Mouse (Mus musculus): ENCODE measurements around the gene Engase. TPM values are rescaled to one million over a fixed set of nuclear protein-coding genes. Genes with fewer than 3 reads are reported as not detected.

Gene Engase
- polyA plus RNA-seq, 1 experiment from 2014 or later: 8.8 TPM

DNA sequence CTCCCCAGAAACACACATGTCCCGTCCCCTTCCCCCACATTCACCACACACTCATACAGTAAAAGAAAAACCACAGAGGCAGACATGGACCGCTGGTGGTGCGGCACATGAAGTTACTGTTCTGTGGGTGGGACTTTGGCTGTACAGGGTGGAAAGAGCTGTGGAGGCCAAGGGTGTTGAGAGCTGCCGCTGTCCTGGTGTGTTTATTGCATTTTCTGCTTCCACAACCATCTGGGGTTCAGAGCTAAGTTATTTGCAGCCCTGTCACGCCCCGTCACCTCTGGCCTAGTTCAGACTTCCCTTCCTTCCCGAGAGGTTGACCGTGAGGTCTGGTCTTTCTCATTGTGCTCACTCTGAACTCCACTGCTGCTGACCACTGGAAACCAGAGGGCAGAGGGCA is 17.6 kb upstream of the Engase start:
- Histone ChIP-seq H3K36me3 (no peaks in the 10 kb centered on the region), H3K27me3 (no peaks in the 10 kb centered on the region), H3K4me2 (no peak overlapping the region), H3K9ac (no peak overlapping the region), H3K27ac (peak overlapping the region; percentile 2; the same call in 1 of the 2 replicates), H3K4me3 (replicated peaks) (no peak overlapping the region), H3K9me3 (replicated peaks) (no peaks in the 10 kb centered on the region), H3K4me1 (replicated peaks) (peaks cover 5% of the 10 kb centered on the region)
- ATAC-seq (ENCODE audit: low read depth): peak; percentile 62; the same call in 1 of the 2 replicates
- no peak for DNase-seq
- WGBS (ENCODE audit: insufficient replicate concordance): 16% methylated on average over 8 of the region's 8 CpGs

DNA sequence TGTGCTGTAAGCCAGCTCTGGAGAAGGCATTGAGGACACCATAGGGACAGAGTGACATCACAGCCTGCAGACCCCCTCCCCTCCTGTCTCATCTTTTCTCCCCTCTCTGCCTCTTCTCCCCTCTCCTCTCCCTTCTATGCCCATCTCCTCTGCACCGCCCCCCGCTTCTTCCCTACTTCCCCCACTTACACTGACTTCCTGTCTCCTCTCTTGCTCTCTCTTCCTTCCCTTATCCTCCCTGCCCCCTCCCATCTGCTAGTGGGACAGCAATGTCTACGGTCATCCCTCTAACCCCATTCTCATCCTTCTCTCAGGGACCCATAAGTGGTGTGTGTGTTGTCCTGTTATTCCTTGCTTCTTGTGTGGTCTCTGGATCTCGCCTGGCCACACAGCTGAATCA is 17.1 kb upstream of the Engase start:
- no peak; the same call in 1 of the 2 replicates for ATAC-seq (ENCODE audit: low read depth)
- Histone ChIP-seq H3K4me2 (no peak overlapping the region), H3K27me3 (no peaks in the 10 kb centered on the region), H3K4me3 (replicated peaks) (no peak overlapping the region), H3K9ac (no peak overlapping the region), H3K27ac (peak overlapping the region; percentile 2; the same call in 1 of the 2 replicates), H3K9me3 (replicated peaks) (no peaks in the 10 kb centered on the region), H3K4me1 (replicated peaks) (peaks cover 5% of the 10 kb centered on the region), H3K36me3 (no peaks in the 10 kb centered on the region)
- 37% methylated on average over 3 of the region's 4 CpGs for WGBS (ENCODE audit: insufficient replicate concordance)
- DNase-seq: no peak

DNA sequence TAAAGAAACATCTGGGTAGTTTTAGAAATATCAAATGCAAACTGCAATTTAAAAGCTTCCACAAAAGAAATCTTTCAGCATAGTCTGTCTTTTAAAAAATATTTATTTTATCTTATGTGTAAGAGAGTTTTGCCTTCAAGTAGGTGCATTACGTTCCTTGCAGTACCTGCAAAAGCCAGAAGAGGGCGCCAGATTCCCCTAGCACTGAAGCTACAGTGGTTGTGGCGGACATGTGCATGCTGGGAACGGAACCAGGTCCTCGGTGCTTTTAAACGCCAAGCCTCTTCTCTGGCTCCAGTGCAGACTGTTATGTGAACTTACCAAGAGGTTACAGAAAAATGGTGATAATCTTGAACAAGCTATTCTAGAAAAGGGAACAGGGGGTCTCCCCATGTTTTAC is 16.3 kb upstream of the Engase start:
- ATAC-seq (ENCODE audit: low read depth) (no peak), DNase-seq (peak; percentile 21)
- no peaks in the 10 kb centered on the region for H3K36me3 ChIP-seq
- WGBS (ENCODE audit: insufficient replicate concordance): 50% methylated on average over 6 of the region's 6 CpGs
- H3K27ac ChIP-seq: no peak overlapping the region
- H3K27me3 ChIP-seq: no peaks in the 10 kb centered on the region
- peaks cover 5% of the 10 kb centered on the region for H3K4me1 ChIP-seq (replicated peaks)
- no peak overlapping the region for H3K4me2 ChIP-seq
- H3K9me3 ChIP-seq (replicated peaks): no peaks in the 10 kb centered on the region
- no peak overlapping the region for H3K9ac ChIP-seq
- no peak overlapping the region for H3K4me3 ChIP-seq (replicated peaks)

DNA sequence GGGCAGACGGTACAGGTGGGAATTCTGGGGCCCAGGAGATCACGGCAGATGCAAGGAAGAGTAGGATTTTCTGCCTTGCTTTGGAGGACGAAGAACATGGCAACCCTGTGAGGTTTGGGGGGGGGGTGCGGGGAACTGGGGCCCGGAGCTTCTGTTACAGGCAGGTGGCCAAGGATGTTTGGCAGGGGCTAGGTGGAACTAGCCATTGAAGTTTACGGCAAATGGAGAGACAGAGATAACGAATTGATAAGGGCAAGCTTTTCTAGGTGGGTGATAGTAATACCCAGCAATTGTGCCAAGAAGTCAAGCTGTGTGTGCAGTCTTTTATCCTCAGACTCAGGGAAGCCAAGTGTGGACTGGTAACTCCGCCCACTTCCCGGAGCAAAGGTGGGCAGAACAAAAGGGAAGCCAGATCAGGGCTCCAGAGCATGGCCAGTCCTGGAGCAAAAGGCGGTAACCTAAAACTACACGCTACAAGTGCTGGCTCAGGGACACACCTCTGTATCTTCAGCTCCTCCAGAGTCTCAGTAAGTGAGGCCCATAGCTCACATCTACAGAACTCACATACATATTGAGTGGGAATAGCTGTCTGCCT is 9.1 kb upstream of the Engase start:
- Histone ChIP-seq H3K4me2 (no peak overlapping the region), H3K4me3 (replicated peaks) (no peak overlapping the region), H3K9me3 (replicated peaks) (no peaks in the 10 kb centered on the region), H3K9ac (no peak overlapping the region), H3K36me3 (no peaks in the 10 kb centered on the region), H3K27me3 (no peaks in the 10 kb centered on the region), H3K27ac (no peak overlapping the region), H3K4me1 (replicated peaks) (peaks cover 29% of the 10 kb centered on the region)
- DNase-seq: no peak
- WGBS (ENCODE audit: insufficient replicate concordance): 46% methylated on average over 11 of the region's 11 CpGs
- no peak for ATAC-seq (ENCODE audit: low read depth)

DNA sequence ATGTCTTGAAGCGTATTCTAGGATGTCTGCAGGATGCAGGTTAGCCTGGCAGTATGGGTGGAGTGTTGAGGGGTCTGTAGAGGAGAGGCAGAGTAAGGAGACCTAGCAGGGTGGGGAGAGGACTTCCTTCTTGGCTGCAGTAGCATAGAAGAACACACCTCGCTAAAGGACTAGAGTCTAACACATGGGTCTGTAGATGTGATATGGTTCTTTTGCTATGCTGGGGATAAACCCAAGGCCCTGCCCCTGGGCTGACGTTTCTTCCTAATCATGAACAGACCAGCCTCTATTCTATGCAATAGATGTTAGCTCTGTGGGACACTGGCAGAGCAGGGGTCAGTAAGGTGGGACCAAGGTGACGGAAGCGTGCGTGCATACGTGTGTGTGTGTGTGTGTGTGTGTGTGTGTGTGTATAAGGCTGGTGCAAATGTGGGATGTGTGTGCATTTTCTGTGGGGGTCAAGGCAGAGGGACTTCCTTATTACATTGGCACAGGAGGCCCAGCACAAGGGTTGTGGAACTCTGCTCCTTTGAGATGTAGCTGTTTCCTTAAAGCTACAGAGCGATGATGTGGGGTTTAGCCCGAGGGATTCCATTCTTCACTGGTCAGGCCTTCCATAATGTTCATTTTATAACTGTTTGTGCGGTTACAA is 7.0 kb upstream of the Engase start:
- peak overlapping the region; percentile 73 for H3K27ac ChIP-seq
- H3K4me3 ChIP-seq (replicated peaks): no peak overlapping the region
- no peak for DNase-seq
- H3K9ac ChIP-seq: peak overlapping the region; percentile 26; the same call in 1 of the 2 replicates
- 66% methylated on average over 10 of the region's 10 CpGs for WGBS (ENCODE audit: insufficient replicate concordance)
- no peak for ATAC-seq (ENCODE audit: low read depth)
- H3K4me1 ChIP-seq (replicated peaks): peaks cover 50% of the 10 kb centered on the region
- H3K27me3 ChIP-seq: no peaks in the 10 kb centered on the region
- no peaks in the 10 kb centered on the region for H3K9me3 ChIP-seq (replicated peaks)
- H3K36me3 ChIP-seq: no peaks in the 10 kb centered on the region
- peak overlapping the region; percentile 28; the same call in 1 of the 2 replicates for H3K4me2 ChIP-seq

DNA sequence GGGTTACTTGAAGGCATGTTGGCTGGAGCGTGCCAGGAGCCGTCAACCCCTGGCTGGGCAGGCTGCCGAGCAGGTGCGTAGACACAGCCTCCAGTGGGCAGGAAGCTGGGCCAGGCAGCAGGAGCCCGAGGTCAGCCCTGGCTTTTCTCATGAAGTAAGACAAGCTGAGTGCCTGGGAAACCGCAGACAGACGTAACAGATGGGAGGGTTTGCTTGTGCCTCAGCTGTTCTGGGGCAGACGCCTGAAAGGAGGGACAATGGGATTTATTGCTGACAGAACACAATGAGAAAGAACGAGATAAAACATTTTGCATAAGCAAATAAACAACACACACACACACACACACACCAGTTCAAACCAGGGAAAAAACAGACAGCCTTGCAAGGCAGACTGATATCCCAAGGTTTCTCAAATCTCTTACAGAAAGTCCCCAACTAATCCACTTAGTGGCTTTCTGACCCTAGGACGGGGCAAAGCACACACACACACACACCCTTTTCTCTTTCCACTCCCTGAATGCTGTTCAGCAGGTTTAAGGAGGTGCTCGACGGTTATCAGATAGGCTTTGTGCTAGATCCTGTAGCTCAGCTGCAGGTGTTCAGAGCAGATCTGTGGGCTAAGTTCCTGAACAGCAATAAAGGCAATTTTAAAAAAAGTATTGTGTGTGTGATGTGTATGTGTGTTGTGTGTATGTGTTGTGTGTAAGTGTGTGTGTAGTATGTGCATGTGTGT is 6.2 kb upstream of the Engase start:
- Histone ChIP-seq H3K9me3 (replicated peaks) (no peaks in the 10 kb centered on the region), H3K27me3 (no peaks in the 10 kb centered on the region), H3K36me3 (no peaks in the 10 kb centered on the region), H3K4me2 (peak overlapping the region; percentile 28), H3K9ac (peak overlapping the region; percentile 26; the same call in 1 of the 2 replicates), H3K4me3 (replicated peaks) (no peak overlapping the region), H3K27ac (peak overlapping the region; percentile 73), H3K4me1 (replicated peaks) (peaks cover 56% of the 10 kb centered on the region)
- 18% methylated on average over 12 of the region's 12 CpGs for WGBS (ENCODE audit: insufficient replicate concordance)
- peak; percentile 83 for ATAC-seq (ENCODE audit: low read depth)
- DNase-seq: peak; percentile 32

DNA sequence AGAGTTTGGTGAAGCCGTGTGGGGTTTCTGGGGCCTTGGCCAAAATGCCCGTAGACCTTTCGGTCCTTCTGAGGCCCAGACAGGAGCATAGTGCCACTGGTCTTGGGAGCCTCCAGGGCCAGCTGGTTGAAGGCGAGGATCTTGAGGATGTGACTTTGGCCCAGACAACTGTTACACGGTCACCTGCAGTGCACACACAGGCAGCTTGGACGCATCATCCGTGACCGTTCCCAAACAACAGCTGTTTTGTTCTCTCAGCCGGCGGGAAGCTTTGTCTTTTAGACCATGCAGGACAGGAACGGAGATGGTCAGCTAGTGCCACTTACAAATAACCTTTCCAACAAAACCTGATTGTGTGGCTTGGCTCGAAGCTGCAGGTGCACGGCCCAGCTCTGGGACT is 5.0 kb upstream of the Engase start:
- Histone ChIP-seq H3K36me3 (no peaks in the 10 kb centered on the region), H3K4me3 (replicated peaks) (no peak overlapping the region), H3K9ac (no peak overlapping the region), H3K9me3 (replicated peaks) (no peaks in the 10 kb centered on the region), H3K4me2 (no peak overlapping the region), H3K27ac (no peak overlapping the region), H3K4me1 (replicated peaks) (peaks cover 66% of the 10 kb centered on the region), H3K27me3 (no peaks in the 10 kb centered on the region)
- DNase-seq (no peak), ATAC-seq (ENCODE audit: low read depth) (no peak)
- 93% methylated on average over 13 of the region's 13 CpGs for WGBS (ENCODE audit: insufficient replicate concordance)

DNA sequence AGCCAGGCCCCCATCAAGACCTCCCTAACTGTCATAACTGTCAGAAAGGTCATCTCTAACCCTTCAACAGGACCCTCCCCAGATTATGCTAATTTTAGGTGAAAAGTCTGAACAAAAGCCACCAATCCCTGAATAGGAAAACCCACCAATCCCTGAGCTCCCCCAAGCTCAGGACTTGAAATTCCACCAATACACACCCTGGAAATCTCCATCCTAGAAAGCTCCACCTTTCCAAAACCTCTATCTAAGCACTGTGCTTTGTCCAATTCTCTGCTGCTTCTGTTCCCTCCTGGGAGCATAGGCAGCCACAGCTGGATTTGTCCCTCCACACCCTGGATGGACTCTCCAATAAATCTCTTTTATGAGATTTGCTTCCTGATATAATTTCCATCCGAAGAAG is 3.5 kb upstream of the Engase start:
- no peaks in the 10 kb centered on the region for H3K36me3 ChIP-seq
- H3K4me3 ChIP-seq (replicated peaks): no peak overlapping the region
- 70% methylated on average over 1 of the region's 1 CpGs for WGBS (ENCODE audit: insufficient replicate concordance)
- peaks cover 68% of the 10 kb centered on the region for H3K4me1 ChIP-seq (replicated peaks)
- H3K27ac ChIP-seq: peak overlapping the region; percentile 67
- no peaks in the 10 kb centered on the region for H3K9me3 ChIP-seq (replicated peaks)
- H3K27me3 ChIP-seq: no peaks in the 10 kb centered on the region
- no peak for ATAC-seq (ENCODE audit: low read depth)
- no peak for DNase-seq
- H3K9ac ChIP-seq: no peak overlapping the region
- H3K4me2 ChIP-seq: peak overlapping the region; percentile 33

DNA sequence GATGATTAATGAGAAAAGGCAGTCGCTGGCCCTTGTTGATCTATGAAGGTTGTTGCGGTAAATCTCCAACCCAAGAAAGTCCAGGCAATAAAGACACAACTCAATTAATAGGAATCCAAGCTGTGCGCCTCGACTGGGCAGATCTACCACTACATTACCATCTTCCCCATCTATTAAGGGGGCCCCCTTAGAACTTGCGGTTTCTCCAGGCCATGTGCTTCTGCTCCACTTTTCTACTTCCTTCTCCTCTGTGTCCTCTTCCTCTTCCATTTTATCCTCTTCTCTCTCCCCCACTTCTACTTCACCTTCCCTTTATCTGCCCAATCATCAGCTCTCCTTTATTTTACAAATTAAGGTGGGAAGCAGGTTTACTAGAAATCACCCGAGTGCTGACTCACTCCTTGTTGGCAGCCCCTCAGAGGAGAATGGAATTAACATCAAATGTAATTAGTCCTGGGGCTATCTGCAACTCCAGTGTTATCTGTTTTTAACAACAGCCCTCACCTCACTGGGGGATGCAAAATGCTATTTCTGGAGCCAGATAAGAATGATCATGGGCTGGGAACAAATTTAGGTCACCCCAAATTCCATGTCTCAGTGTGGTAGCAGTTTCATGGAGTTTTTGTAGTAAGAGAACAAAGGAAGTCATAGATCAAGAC is 2.7 kb upstream of the Engase start:
- Histone ChIP-seq H3K27me3 (no peaks in the 10 kb centered on the region), H3K36me3 (peaks cover 3% of the 10 kb centered on the region; the same call in 1 of the 2 replicates), H3K4me3 (replicated peaks) (no peak overlapping the region), H3K4me2 (peak overlapping the region; percentile 33), H3K9me3 (replicated peaks) (no peaks in the 10 kb centered on the region), H3K4me1 (replicated peaks) (peaks cover 75% of the 10 kb centered on the region), H3K27ac (peak overlapping the region; percentile 67), H3K9ac (no peak overlapping the region; the same call in 1 of the 2 replicates)
- DNase-seq (no peak), ATAC-seq (ENCODE audit: low read depth) (no peak)
- WGBS (ENCODE audit: insufficient replicate concordance): 34% methylated on average over 6 of the region's 6 CpGs

DNA sequence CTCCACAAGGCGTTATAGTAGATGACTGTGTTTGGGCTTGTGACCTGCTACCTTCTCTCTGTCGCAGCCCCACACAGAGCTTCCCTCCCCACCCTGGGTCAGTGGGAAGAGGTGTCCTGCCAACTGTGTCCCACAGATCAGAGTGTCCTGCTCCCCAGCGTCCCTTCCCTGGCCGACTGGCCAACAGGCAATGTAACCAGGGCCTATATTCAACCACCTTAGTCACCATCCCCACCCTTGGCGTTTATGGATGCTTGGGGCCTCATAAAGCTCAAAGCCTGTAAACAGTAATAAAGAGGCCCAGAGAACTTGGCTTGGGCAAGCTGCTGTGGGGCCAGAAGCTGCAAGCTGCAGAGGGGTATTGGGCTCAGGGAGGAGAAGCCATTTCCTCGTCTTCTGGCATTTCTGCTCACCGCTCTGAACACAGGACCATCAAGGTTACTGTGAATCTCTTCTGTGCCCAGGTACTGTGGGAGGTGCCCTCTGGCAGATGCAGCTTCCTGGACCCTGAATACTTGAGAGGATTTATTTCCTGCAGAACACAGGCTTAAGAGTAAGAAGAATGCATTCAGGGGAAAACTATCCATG is 1.0 kb upstream of the Engase start:
- no peak overlapping the region for H3K4me2 ChIP-seq
- ATAC-seq (ENCODE audit: low read depth): no peak
- no peaks in the 10 kb centered on the region for H3K27me3 ChIP-seq
- peaks cover 16% of the 10 kb centered on the region for H3K36me3 ChIP-seq
- no peak overlapping the region for H3K9ac ChIP-seq
- no peak for DNase-seq
- 77% methylated on average over 7 of the region's 7 CpGs for WGBS (ENCODE audit: insufficient replicate concordance)
- H3K27ac ChIP-seq: peak overlapping the region; percentile 27; the same call in 1 of the 2 replicates
- H3K9me3 ChIP-seq (replicated peaks): no peaks in the 10 kb centered on the region
- H3K4me1 ChIP-seq (replicated peaks): peaks cover 68% of the 10 kb centered on the region
- H3K4me3 ChIP-seq (replicated peaks): no peak overlapping the region

DNA sequence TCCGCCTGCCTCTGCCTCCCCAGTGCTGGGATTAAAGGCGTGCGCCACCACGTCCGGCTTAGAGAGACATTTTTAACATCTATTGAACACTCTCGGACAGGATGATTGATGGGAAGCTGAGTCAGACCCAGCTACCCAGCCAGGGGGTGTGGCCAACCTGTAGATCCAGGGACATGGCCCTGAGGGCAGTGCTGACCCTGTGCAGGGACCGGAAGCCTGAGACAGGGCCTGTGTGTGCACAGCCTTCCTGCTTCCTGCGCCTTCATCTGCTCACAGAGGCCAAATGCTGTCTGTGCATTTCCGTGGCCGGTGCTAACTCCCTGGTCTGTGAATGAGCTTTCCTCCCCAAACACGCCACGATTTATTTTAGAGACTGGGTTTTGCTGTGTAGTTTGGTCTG is 3.1 kb downstream of the Engase start:
- 59% methylated on average over 12 of the region's 12 CpGs for WGBS (ENCODE audit: insufficient replicate concordance)
- H3K4me3 ChIP-seq (replicated peaks): no peak overlapping the region
- DNase-seq (no peak), ATAC-seq (ENCODE audit: low read depth) (no peak)
- H3K36me3 ChIP-seq: peaks cover 49% of the 10 kb centered on the region
- no peak overlapping the region for H3K9ac ChIP-seq
- H3K9me3 ChIP-seq (replicated peaks): no peaks in the 10 kb centered on the region
- no peak overlapping the region for H3K27ac ChIP-seq
- no peak overlapping the region for H3K4me2 ChIP-seq
- H3K4me1 ChIP-seq (replicated peaks): peaks cover 39% of the 10 kb centered on the region
- H3K27me3 ChIP-seq: no peaks in the 10 kb centered on the region

Data from liver, embryonic 13.5 days (tissue).